Mouse (Mus musculus) cerebellum, adult 2 months (tissue): ENCODE data around the gene Rnf13. TPM values are rescaled to one million over a fixed set of nuclear protein-coding genes. Genes with fewer than 3 reads are reported as not detected.
A peak's percentile ranks its signal among the peaks of the same experiment; 100 is the strongest.

Experiments used
- DNase-seq, 2 experiments: peaks; one replicate each; pipeline ENCODE4 v3.0.0; 2021
- H3K27ac ChIP-seq: fragments of 200-500 bp; 2 replicates; pipeline ENCODE4 v1.5.1; 2012; ENCODE audit warnings: low read length, control low read depth, inconsistent platforms; ENCODE audit not compliant: insufficient read depth
- H3K27me3 ChIP-seq: fragments of 200-500 bp; 2 replicates; pipeline ENCODE4 v1.6.1; 2012; ENCODE audit warnings: inconsistent platforms, mild to moderate bottlenecking, low read length, moderate library complexity; ENCODE audit not compliant: control insufficient read depth, insufficient read depth
- H3K4me1 ChIP-seq: fragments of 200-500 bp; 2 replicates; pipeline ENCODE4 v1.6.1; 2011; ENCODE audit warnings: low read length; ENCODE audit not compliant: control insufficient read depth, insufficient read depth
- H3K4me3 ChIP-seq: fragments of 200-500 bp; replicated peaks from 2 replicates; pipeline ENCODE3; 2011; ENCODE audit warnings: mild to moderate bottlenecking, low read depth, low read length, control low read depth; ENCODE audit not compliant: insufficient read depth
- CTCF ChIP-seq: fragments of 200-500 bp; IDR thresholded peaks from 2 replicates; pipeline ENCODE4 v1.5.1; 2011; ENCODE audit warnings: low read depth, mild to moderate bottlenecking, control low read depth, low read length, moderate library complexity, borderline replicate concordance; ENCODE audit not compliant: insufficient read depth
- POLR2A ChIP-seq: fragments of 200-500 bp; IDR thresholded peaks from 2 replicates; pipeline ENCODE4 v1.6.1; 2011; ENCODE audit warnings: low read length, control low read depth, borderline replicate concordance; ENCODE audit not compliant: insufficient read depth
- WGBS: fragments of 180-500 bp; shearing (Covaris S2); methylation state at CpG from one replicate; pipeline ENCODE4 v1.1.7; 2018; 5-methylcytosine and 5-hydroxymethylcytosine counted together
- polyA plus RNA-seq: library from polyadenylated mRNA; depleted of rRNA; stranded (reverse); fragments of >200 nt; gene quantifications from 2 replicates; pipeline ENCODE4 v1.2.3, GENCODE M21; 2012; rRNA removed

Rnf13 gene
- 158 and 169 TPM in 2 replicates for polyA plus RNA-seq

- Histone ChIP-seq H3K4me3 (peak within 1 kb of the TSS; percentile 74), H3K4me1 (no peaks in the 10 kb centered on the region), H3K27me3 (no peaks in the 10 kb centered on the region), H3K27ac (peak within 1 kb of the TSS; percentile 72)
- peak; percentile 97 for DNase-seq
- TF ChIP-seq POLR2A (peak; percentile 31; the same call in 1 of the 2 replicates), CTCF (no peak)
- WGBS = under 1% methylated on average over 59 of the region's 59 CpGs
Measured at GRCm38 (mm10) chr3:57735511-57736370, at the start of gene Rnf13. Gene Rnf13 (plus strand): TSS chr3:57736062.

GRCm38 (mm10) chr3:57691772-57692171, 44.1 kb upstream of the Rnf13 start:
- Histone ChIP-seq H3K4me1 (no peaks in the 10 kb centered on the region), H3K27ac (no peak overlapping the region), H3K27me3 (no peaks in the 10 kb centered on the region; the same call in 1 of the 2 replicates), H3K4me3 (no peak overlapping the region)
- TF ChIP-seq CTCF = no peak
- no peak for TF ChIP-seq POLR2A
- DNase-seq = no peak
- WGBS = 80% methylated on average over 4 of the region's 4 CpGs

GRCm38 (mm10) chr3:57692719-57693118, 43.1 kb upstream of the Rnf13 start, which contains the start of gene Ankub1:
Gene Ankub1 (minus strand): TSS chr3:57692799.
- Histone ChIP-seq H3K27ac (no peak within 1 kb of the TSS; the same call in 1 of the 2 replicates), H3K4me1 (no peaks in the 10 kb centered on the region), H3K27me3 (no peaks in the 10 kb centered on the region; the same call in 1 of the 2 replicates), H3K4me3 (no peak within 1 kb of the TSS)
- TF ChIP-seq POLR2A = no peak
- TF ChIP-seq CTCF = no peak
- 14% methylated on average over 2 of the region's 2 CpGs for WGBS
- peak in 1 of 2 experiments; percentile 6 for DNase-seq

GRCm38 (mm10) chr3:57696249-57696648, 39.6 kb upstream of the Rnf13 start:
- no peak overlapping the region for H3K27ac ChIP-seq
- 82% methylated on average over 4 of the region's 4 CpGs for WGBS
- H3K27me3 ChIP-seq = no peaks in the 10 kb centered on the region; the same call in 1 of the 2 replicates
- no peaks in the 10 kb centered on the region for H3K4me1 ChIP-seq
- no peak overlapping the region for H3K4me3 ChIP-seq
- no peak for DNase-seq
- no peak for TF ChIP-seq POLR2A
- TF ChIP-seq CTCF = no peak

GRCm38 (mm10) chr3:57696779-57697178, 39.1 kb upstream of the Rnf13 start:
- 93% methylated on average over 9 of the region's 9 CpGs for WGBS
- DNase-seq = no peak
- Histone ChIP-seq H3K4me1 (no peaks in the 10 kb centered on the region), H3K27ac (no peak overlapping the region), H3K4me3 (no peak overlapping the region), H3K27me3 (no peaks in the 10 kb centered on the region; the same call in 1 of the 2 replicates)
- TF ChIP-seq POLR2A (no peak), CTCF (no peak)

GRCm38 (mm10) chr3:57714151-57714550, 21.7 kb upstream of the Rnf13 start:
- DNase-seq = no peak
- Histone ChIP-seq H3K4me1 (no peaks in the 10 kb centered on the region), H3K27ac (no peak overlapping the region), H3K4me3 (no peak overlapping the region), H3K27me3 (no peaks in the 10 kb centered on the region)
- no peak for TF ChIP-seq POLR2A
- no peak for TF ChIP-seq CTCF
- WGBS = 93% methylated on average over 6 of the region's 6 CpGs

GRCm38 (mm10) chr3:57732206-57732915, 3.5 kb upstream of the Rnf13 start:
- H3K4me1 ChIP-seq = no peaks in the 10 kb centered on the region
- 92% methylated on average over 5 of the region's 5 CpGs for WGBS
- no peaks in the 10 kb centered on the region for H3K27me3 ChIP-seq
- no peak overlapping the region for H3K4me3 ChIP-seq
- TF ChIP-seq CTCF = no peak
- no peak for DNase-seq
- no peak overlapping the region for H3K27ac ChIP-seq
